Mouse (Mus musculus) forebrain, embryonic 16.5 days (tissue): ENCODE measurements at regions not wholly inside any gene's neighbourhood (a gene's known extent, or its start where the extent isn't known, plus 50 kb on each side); places are given as distances from the start of the nearest gene placed in this dataset.

ENCODE experiments used
- ATAC-seq: fragments of 200-750 bp; cut with Nextera tagmentation; 2 replicates; pipeline ENCODE4 v1.8.0; 2017; ENCODE audit warnings: mild to moderate bottlenecking, moderate library complexity
- H3K27ac ChIP-seq: fragments of 300-500 bp; sonication (generic); 2 replicates; pipeline ENCODE4 v1.5.1; 2014; ENCODE audit warnings: low read length, control low read depth
- H3K27me3 ChIP-seq: fragments of 300-500 bp; sonication (generic); replicated peaks from 2 replicates; pipeline ENCODE4 v1.6.1; 2014; ENCODE audit warnings: low read length; ENCODE audit not compliant: control insufficient read depth, insufficient read depth
- H3K36me3 ChIP-seq: fragments of 300-500 bp; sonication (generic); 2 replicates; pipeline ENCODE4 v1.6.1; 2014; ENCODE audit not compliant: control insufficient read depth, insufficient read depth
- H3K4me1 ChIP-seq: fragments of 300-500 bp; sonication (generic); replicated peaks from 2 replicates; pipeline ENCODE4 v1.6.1; 2014; ENCODE audit warnings: low read length; ENCODE audit not compliant: control insufficient read depth, insufficient read depth
- H3K4me2 ChIP-seq: fragments of 300-500 bp; sonication (generic); 2 replicates; pipeline ENCODE4 v1.6.1; 2014; ENCODE audit warnings: mild to moderate bottlenecking, low read length, control low read depth
- H3K4me3 ChIP-seq: fragments of 300-500 bp; sonication (generic); replicated peaks from 2 replicates; pipeline ENCODE4 v1.5.1; 2014; ENCODE audit warnings: mild to moderate bottlenecking, low read length, control low read depth
- H3K9ac ChIP-seq: fragments of 300-500 bp; sonication (generic); replicated peaks from 2 replicates; pipeline ENCODE4 v1.6.1; 2014; ENCODE audit warnings: low read depth, low read length, control low read depth
- H3K9me3 ChIP-seq: fragments of 300-500 bp; sonication (generic); 2 replicates; pipeline ENCODE4 v1.6.1; 2016; ENCODE audit warnings: low read length; ENCODE audit not compliant: control insufficient read depth
- WGBS: fragments of 180-500 bp; shearing (Covaris S2); extraction: QIAGEN DNeasy Blood & Tissue Kit; methylation state at CpG from one replicate; pipeline ENCODE4 v1.1.7; 2014; 5-methylcytosine and 5-hydroxymethylcytosine counted together

DNA sequence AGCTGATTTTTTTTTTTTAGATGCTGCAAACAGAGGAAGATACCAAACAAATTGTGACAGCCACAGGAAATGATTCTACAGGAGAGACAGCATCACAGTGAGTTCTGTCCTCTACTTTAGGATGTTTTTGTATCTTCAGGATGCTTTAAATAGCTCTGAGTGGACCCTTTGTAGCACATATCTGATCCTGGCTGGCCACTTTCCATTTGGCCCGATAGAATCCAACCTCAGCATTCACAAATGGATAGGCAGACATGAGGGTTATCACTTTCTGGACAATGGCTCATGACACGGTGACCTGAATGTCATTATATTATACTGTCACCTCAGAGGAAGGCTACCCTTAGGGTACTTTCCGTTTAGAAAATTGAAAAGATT, 379.3 kb downstream of the Gm10295 start:
- H3K9ac ChIP-seq = no peak overlapping the region
- ATAC-seq = no peak
- no peaks in the 10 kb centered on the region for H3K36me3 ChIP-seq
- H3K9me3 ChIP-seq = no peaks in the 10 kb centered on the region
- no peak overlapping the region for H3K4me2 ChIP-seq
- no peaks in the 10 kb centered on the region for H3K27me3 ChIP-seq
- H3K27ac ChIP-seq = no peak overlapping the region
- 82% methylated on average over 3 of the region's 3 CpGs for WGBS
- no peak overlapping the region for H3K4me3 ChIP-seq
- no peaks in the 10 kb centered on the region for H3K4me1 ChIP-seq

GRCm38 (mm10) chr7:70971323-70972022, 379.8 kb downstream of the Gm10295 start:
- no peak overlapping the region for H3K9ac ChIP-seq
- 13% methylated on average over 6 of the region's 6 CpGs for WGBS
- no peaks in the 10 kb centered on the region for H3K4me1 ChIP-seq
- H3K4me3 ChIP-seq = no peak overlapping the region
- no peak overlapping the region for H3K4me2 ChIP-seq
- H3K36me3 ChIP-seq = no peaks in the 10 kb centered on the region
- no peaks in the 10 kb centered on the region for H3K27me3 ChIP-seq
- no peak overlapping the region for H3K27ac ChIP-seq
- H3K9me3 ChIP-seq = no peaks in the 10 kb centered on the region
- ATAC-seq = no peak

DNA sequence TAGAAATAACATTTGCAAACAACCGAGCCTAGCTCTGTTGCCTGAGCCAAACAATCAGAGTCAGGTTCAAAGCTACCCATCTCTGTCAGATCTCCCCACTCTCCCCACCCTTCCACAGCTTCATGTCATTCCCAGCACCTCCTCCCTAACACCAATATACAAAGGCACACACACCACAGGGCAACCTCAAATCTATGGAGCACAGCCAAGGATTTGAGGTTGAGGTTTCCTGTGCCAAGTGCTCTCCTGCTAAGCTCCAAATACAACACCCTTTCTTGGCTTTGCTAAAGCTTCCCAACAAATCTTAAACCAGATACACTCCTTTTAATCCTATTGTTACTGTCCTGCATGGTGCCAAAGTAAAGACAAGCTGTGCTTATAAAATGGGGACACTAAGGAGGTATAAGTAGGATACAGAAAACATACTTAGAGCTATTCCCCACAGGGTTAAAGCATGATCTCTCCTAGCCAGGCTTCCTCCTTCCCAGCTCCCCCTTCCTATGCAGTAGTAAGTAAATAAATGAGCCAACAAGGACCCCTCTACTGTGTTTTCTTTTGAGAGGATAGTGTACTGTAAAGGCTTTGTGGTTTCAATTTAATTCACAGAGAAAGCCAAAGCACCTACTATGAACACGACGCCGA, 398.8 kb downstream of the Gm10295 start:
- WGBS = 64% methylated on average over 4 of the region's 4 CpGs
- Histone ChIP-seq H3K36me3 (no peaks in the 10 kb centered on the region), H3K9ac (no peak overlapping the region), H3K4me1 (no peaks in the 10 kb centered on the region), H3K27ac (no peak overlapping the region), H3K4me3 (no peak overlapping the region), H3K9me3 (no peaks in the 10 kb centered on the region), H3K27me3 (no peaks in the 10 kb centered on the region), H3K4me2 (no peak overlapping the region)
- ATAC-seq = 0 out of 2 replicates have a peak, but pooled peaks have one; percentile 28

DNA sequence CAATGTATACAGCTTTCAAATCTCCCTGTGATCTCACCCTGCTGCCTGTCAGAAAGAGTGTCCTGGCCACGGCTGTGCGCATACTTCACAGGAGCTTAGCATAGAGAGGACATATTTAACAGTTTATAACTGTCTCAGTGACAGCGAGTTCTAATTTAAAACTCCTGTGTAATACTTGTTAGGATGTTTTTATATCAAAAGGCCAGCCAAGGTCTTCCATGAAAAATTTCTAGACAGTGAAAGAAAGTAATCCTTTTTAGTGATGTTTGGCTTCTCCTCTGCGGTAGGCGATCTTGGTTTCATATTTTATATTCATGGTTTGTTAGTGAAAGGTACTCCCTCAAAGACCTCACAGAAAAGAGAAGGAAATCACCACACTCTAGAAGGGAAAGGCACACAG, 403.0 kb downstream of the Gm10295 start:
- 85% methylated on average over 5 of the region's 5 CpGs for WGBS
- H3K27ac ChIP-seq = no peak overlapping the region
- ATAC-seq = no peak
- H3K9ac ChIP-seq = no peak overlapping the region
- no peak overlapping the region for H3K4me3 ChIP-seq
- H3K9me3 ChIP-seq = no peaks in the 10 kb centered on the region
- no peaks in the 10 kb centered on the region for H3K27me3 ChIP-seq
- H3K4me2 ChIP-seq = no peak overlapping the region
- H3K36me3 ChIP-seq = no peaks in the 10 kb centered on the region
- no peaks in the 10 kb centered on the region for H3K4me1 ChIP-seq

DNA sequence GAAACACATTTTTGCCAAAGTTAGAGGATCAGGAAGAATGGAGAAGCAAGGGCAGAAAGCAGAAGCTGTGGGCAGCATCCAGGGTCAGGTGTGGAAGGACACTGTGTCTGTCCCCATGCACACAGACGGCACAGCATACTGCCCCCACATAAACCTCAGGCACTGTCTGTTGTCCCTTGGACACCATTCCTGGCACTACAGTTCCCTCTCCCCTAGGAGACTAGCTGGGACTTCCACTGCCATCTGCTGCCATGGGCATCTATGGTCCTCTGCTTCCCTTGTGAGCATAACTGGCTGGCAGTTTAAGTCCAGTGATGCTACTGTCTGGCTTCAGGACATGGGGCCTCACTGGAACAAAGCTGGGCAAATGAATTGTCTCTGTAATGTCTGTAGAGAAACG, 405.0 kb downstream of the Gm10295 start:
- no peak for ATAC-seq
- no peaks in the 10 kb centered on the region for H3K36me3 ChIP-seq
- H3K9me3 ChIP-seq = no peaks in the 10 kb centered on the region
- H3K9ac ChIP-seq = no peak overlapping the region
- 57% methylated on average over 2 of the region's 2 CpGs for WGBS
- no peak overlapping the region for H3K27ac ChIP-seq
- no peak overlapping the region for H3K4me2 ChIP-seq
- H3K4me3 ChIP-seq = no peak overlapping the region
- no peaks in the 10 kb centered on the region for H3K27me3 ChIP-seq
- H3K4me1 ChIP-seq = no peaks in the 10 kb centered on the region

DNA sequence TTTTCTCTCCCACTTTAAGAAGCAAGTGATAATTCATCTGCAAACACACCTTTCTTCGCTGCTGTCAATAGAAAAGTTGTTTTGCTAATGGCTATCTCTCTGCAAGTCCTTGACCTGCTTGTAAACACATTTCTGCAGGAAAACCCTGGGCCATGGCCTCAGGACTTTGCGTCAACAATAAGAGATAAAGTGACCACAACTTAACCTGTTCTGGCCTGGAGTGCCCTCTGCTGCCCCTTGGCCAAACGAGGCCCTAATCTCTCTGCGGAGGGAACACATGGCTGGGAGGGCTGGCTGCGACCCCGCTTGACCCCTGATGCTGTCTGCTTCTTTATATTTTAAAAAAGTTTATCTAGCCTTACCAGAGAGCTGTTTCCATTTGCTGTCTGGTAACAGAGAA, 420.4 kb downstream of the Gm10295 start:
- H3K4me1 ChIP-seq = peaks cover 3% of the 10 kb centered on the region
- no peak overlapping the region for H3K9ac ChIP-seq
- no peaks in the 10 kb centered on the region for H3K9me3 ChIP-seq
- no peak overlapping the region for H3K4me2 ChIP-seq
- no peak overlapping the region for H3K4me3 ChIP-seq
- H3K27ac ChIP-seq = no peak overlapping the region
- 28% methylated on average over 6 of the region's 6 CpGs for WGBS
- no peak for ATAC-seq
- H3K36me3 ChIP-seq = no peaks in the 10 kb centered on the region
- no peaks in the 10 kb centered on the region for H3K27me3 ChIP-seq

DNA sequence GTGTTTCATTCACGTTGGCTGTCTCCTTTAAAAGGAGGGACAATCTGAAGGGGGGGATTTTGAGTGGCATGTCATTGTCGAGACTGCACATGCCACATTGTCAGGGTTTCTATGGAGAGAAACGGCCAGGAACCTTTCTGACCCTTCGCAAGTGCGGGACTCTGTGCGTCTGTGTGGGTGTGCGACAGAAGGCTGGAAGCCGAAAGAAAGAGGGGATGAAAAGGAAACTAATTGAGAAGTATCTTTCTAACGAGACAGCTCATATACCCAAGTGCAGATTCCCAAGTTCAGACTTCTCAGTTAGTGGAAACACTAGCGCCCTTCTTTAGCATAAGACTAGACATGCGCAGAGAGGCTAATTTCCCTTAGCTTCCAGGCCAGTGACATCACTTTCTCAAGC, 421.4 kb downstream of the Gm10295 start:
- Histone ChIP-seq H3K4me3 (peak overlapping the region; percentile 18; the same call in 1 of the 2 replicates), H3K36me3 (no peaks in the 10 kb centered on the region), H3K4me2 (peak overlapping the region; percentile 45), H3K9me3 (no peaks in the 10 kb centered on the region), H3K27me3 (no peaks in the 10 kb centered on the region), H3K27ac (no peak overlapping the region), H3K9ac (no peak overlapping the region), H3K4me1 (peaks cover 3% of the 10 kb centered on the region)
- ATAC-seq = peak; percentile 74
- 12% methylated on average over 11 of the region's 11 CpGs for WGBS

- no peaks in the 10 kb centered on the region for H3K9me3 ChIP-seq
- no peak overlapping the region for H3K4me2 ChIP-seq
- no peak overlapping the region for H3K9ac ChIP-seq
- H3K36me3 ChIP-seq = no peaks in the 10 kb centered on the region
- no peak for ATAC-seq
- H3K27me3 ChIP-seq = no peaks in the 10 kb centered on the region
- H3K27ac ChIP-seq = no peak overlapping the region
- H3K4me1 ChIP-seq = peaks cover 3% of the 10 kb centered on the region
- WGBS = 81% methylated on average over 3 of the region's 3 CpGs
- H3K4me3 ChIP-seq = no peak overlapping the region
These were observed 423.3 kb downstream of the Gm10295 start for GRCm38 (mm10) chr7:70928001-70928400.

DNA sequence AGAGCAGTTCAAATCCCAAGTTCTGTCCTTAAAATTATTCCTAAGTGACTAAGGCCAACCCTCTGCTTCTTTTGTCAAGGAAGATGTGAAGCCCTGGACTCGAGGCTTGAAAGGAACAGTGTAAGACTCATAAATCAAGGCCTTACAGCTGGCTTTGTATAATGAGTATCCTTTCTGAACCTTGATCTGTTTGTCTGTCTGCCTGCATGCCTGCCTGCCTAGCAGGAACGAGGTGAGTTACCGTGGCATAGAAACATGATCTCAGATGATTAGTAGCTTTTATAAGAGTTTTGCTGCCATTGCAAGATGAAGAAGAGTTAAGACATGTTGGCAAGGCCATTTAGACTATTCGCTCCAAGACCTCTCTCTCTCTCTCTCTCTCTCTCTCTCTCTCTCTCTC, 434.3 kb downstream of the Gm10295 start:
- 78% methylated on average over 4 of the region's 4 CpGs for WGBS
- no peaks in the 10 kb centered on the region for H3K9me3 ChIP-seq
- no peaks in the 10 kb centered on the region for H3K27me3 ChIP-seq
- no peak overlapping the region for H3K9ac ChIP-seq
- H3K4me3 ChIP-seq = no peak overlapping the region
- ATAC-seq = no peak
- H3K36me3 ChIP-seq = no peaks in the 10 kb centered on the region
- no peak overlapping the region for H3K4me2 ChIP-seq
- H3K4me1 ChIP-seq = no peaks in the 10 kb centered on the region
- H3K27ac ChIP-seq = no peak overlapping the region
